Comparison of ENCODE assay signal across 13 mouse cellular contexts in genomic region chr10:97159396-97159760, GRCm38 (mm10).
DNase-seq lines count a peak whose midpoint lies in the region; ATAC-seq and TF ChIP-seq lines count a peak whose summit lies in the region.
"Had no signal": no experiment of that assay in that cellular context is flagged by ENCODE, and none has a peak within 500 bp of the region (broad histone marks: within the 10 kb centered on the region; RNA-seq: fewer than 3 reads in every experiment).

No protein-coding gene starts in this region.

- H3K9me3 ChIP-seq in hindbrain, embryonic 15.5 days = no peaks in the 10 kb centered on the region
- H3K9me3 ChIP-seq: embryonic facial prominence, embryonic 13.5 days had no signal

- peaks cover 21% of the 10 kb centered on the region for H3K4me1 ChIP-seq in hindbrain, embryonic 15.5 days (replicated peaks)

- H3K36me3 ChIP-seq in hindbrain, embryonic 15.5 days = no peaks in the 10 kb centered on the region
- H3K36me3 ChIP-seq: embryonic facial prominence, embryonic 13.5 days had no signal

- H3K9ac ChIP-seq in hindbrain, embryonic 15.5 days = no peak overlapping the region
- H3K9ac ChIP-seq: embryonic facial prominence, embryonic 13.5 days had no signal

- DNase-seq in left cerebral cortex, adult 2 months (ENCODE audit: extremely low spot score in 1 of 2, low spot score in 2 of 2) = no peak
- no peak for DNase-seq in left cerebral cortex, postnatal 4 days
- peak; percentile 43 to 72 for DNase-seq in cerebellum, postnatal 25 days
- peak; percentile 92 for DNase-seq in retina, postnatal 1 day
- no peak for DNase-seq in testis, postnatal 14 days (ENCODE audit: low spot score)
- DNase-seq in gastrocnemius, postnatal 4 days (ENCODE audit: low spot score in 2 of 2) = no peak
- DNase-seq: adrenal gland, postnatal 25 days; kidney, adult 11 months; right cerebral cortex, postnatal 14 days; thymus, postnatal 4 days had no signal

- no peak overlapping the region for H3K4me2 ChIP-seq in hindbrain, embryonic 15.5 days
- H3K4me2 ChIP-seq: embryonic facial prominence, embryonic 13.5 days had no signal

- no peaks in the 10 kb centered on the region for H3K27me3 ChIP-seq in hindbrain, embryonic 15.5 days
- H3K27me3 ChIP-seq: embryonic facial prominence, embryonic 13.5 days had no signal

- H3K4me3 ChIP-seq in left cerebral cortex, adult 2 months = no peak overlapping the region
- H3K4me3 ChIP-seq in hindbrain, embryonic 15.5 days = no peak overlapping the region
- H3K4me3 ChIP-seq: embryonic facial prominence, embryonic 13.5 days had no signal

- 34% methylated on average over 1 of the region's 1 CpGs for WGBS in hindbrain, embryonic 15.5 days

- no peak for TF ChIP-seq CTCF in left cerebral cortex, adult 2 months (IDR thresholded peaks at IDR 0.05)

- intact Hi-C loops in left cerebral cortex, adult 2 months (cut with DNase I) = loop anchor here (2.0 kb wide), 1 partner anchor 81 kb away; no protein-coding TSS in a partner anchor
- intact Hi-C loops in left cerebral cortex, postnatal 4 days (cut with DNase I) = no loop called here

- ATAC-seq in hindbrain, embryonic 15.5 days (ENCODE audit: low FRiP score, low read depth) = peak; percentile 46; the same call in 1 of the 2 replicates

- peak overlapping the region; percentile 69 for H3K27ac ChIP-seq in left cerebral cortex, adult 2 months
- H3K27ac ChIP-seq in hindbrain, embryonic 15.5 days (replicated peaks) = peak overlapping the region; percentile 35; the same call in 1 of the 2 replicates
- H3K27ac ChIP-seq: embryonic facial prominence, embryonic 13.5 days; macrophage had no signal

Comparison
In these comparisons a context has a peak if more than half of its experiments do, and no peak if none do; other contexts are left out.
1. DNase-seq: peak in cerebellum, postnatal 25 days (2 of 2) and retina, postnatal 1 day (single experiment); none in left cerebral cortex, adult 2 months (0 of 2), left cerebral cortex, postnatal 4 days (single experiment), testis, postnatal 14 days (single experiment) and gastrocnemius, postnatal 4 days (0 of 2).